Mouse (Mus musculus) common myeloid progenitor, adult 5-6 weeks (primary cell): Measurements from ENCODE around the gene Metap1d. TPM values are rescaled to one million over a fixed set of nuclear protein-coding genes. Genes with fewer than 3 reads are reported as not detected.
A peak's percentile ranks its signal among the peaks of the same experiment; 100 is the strongest.

Experiments used
- ATAC-seq: replicated peaks from 2 replicates; pipeline ENCODE4 v1.8.0; 2016; ENCODE audit warnings: low read depth, mild to moderate bottlenecking, moderate TSS enrichment, inconsistent platforms; ENCODE audit not compliant: poor library complexity, severe bottlenecking
- total RNA-seq: library from RNA; stranded (forward); fragments of 200-1000, 187-1606 nt; gene quantifications from 2 replicates; pipeline ENCODE4 v1.2.3, GENCODE M21; 2017

The Metap1d gene
- total RNA-seq, result 34.0 and 40.4 TPM in 2 replicates

GRCm38 (mm10) chr2:71453161-71453916 is at the start of gene Metap1d:
Metap1d (plus strand) TSS chr2:71453276.
- peak; percentile 97 for ATAC-seq

GRCm38 (mm10) chr2:71405613-71406012 is 47.5 kb upstream of the Metap1d start:
- ATAC-seq, result 0 out of 2 replicates have a peak, but pooled peaks have one; percentile 8

GRCm38 (mm10) chr2:71418760-71419280 is 34.3 kb upstream of the Metap1d start:
- no peak for ATAC-seq

- no peak for ATAC-seq
Measured at GRCm38 (mm10) chr2:71419408-71419807, 33.7 kb upstream of the Metap1d start.

- no peak for ATAC-seq
Measured at GRCm38 (mm10) chr2:71420895-71421425, 32.1 kb upstream of the Metap1d start.

GRCm38 (mm10) chr2:71424545-71424944 is 28.5 kb upstream of the Metap1d start:
- peak; percentile 47; the same call in 1 of the 2 replicates for ATAC-seq

- ATAC-seq, result no peak
Measured at GRCm38 (mm10) chr2:71435440-71435839, 17.6 kb upstream of the Metap1d start.

GRCm38 (mm10) chr2:71443376-71443775 is 9.7 kb upstream of the Metap1d start:
- no peak for ATAC-seq

- no peak for ATAC-seq
Measured at GRCm38 (mm10) chr2:71445536-71446196, 7.4 kb upstream of the Metap1d start.

- ATAC-seq, result no peak
Measured at GRCm38 (mm10) chr2:71449604-71450003, 3.5 kb upstream of the Metap1d start.

- no peak for ATAC-seq
Measured at GRCm38 (mm10) chr2:71451761-71452160, 1.3 kb upstream of the Metap1d start.

GRCm38 (mm10) chr2:71453917-71454260 is 813 bp downstream of the Metap1d start:
- no peak for ATAC-seq

- ATAC-seq, result no peak
Measured at GRCm38 (mm10) chr2:71458624-71459023, 5.5 kb downstream of the Metap1d start.

GRCm38 (mm10) chr2:71459659-71460058 is 6.6 kb downstream of the Metap1d start:
- no peak for ATAC-seq

GRCm38 (mm10) chr2:71461139-71461538 is 8.1 kb downstream of the Metap1d start:
- ATAC-seq, result 0 out of 2 replicates have a peak, but pooled peaks have one; percentile 36

- peak; percentile 78; the same call in 1 of the 2 replicates for ATAC-seq
Measured at GRCm38 (mm10) chr2:71461589-71461988, 8.5 kb downstream of the Metap1d start.

- no peak for ATAC-seq
Measured at GRCm38 (mm10) chr2:71462066-71462465, 9.0 kb downstream of the Metap1d start.

GRCm38 (mm10) chr2:71462553-71462952 is 9.5 kb downstream of the Metap1d start:
- no peak for ATAC-seq

- ATAC-seq, result no peak
Measured at GRCm38 (mm10) chr2:71466103-71466502, 13.0 kb downstream of the Metap1d start.

- no peak for ATAC-seq
Measured at GRCm38 (mm10) chr2:71466861-71467450, 13.9 kb downstream of the Metap1d start.

GRCm38 (mm10) chr2:71471094-71471493 is 18.0 kb downstream of the Metap1d start:
- ATAC-seq, result no peak
